Mouse (Mus musculus) forebrain, embryonic 11.5 days (tissue): ENCODE measurements around the gene Rprm. TPM values are rescaled to one million over a fixed set of nuclear protein-coding genes. Genes with fewer than 3 reads are reported as not detected.

ENCODE experiments used
- ATAC-seq: fragments of 200-750 bp; cut with Nextera tagmentation; replicated peaks from 2 replicates; pipeline ENCODE4 v1.8.0; 2017; ENCODE audit warnings: moderate TSS enrichment; ENCODE audit not compliant: low FRiP score
- DNase-seq: peaks from one replicate; pipeline ENCODE4 v3.0.0-alpha.2; 2017; ENCODE audit warnings: low spot score
- H3K27ac ChIP-seq: fragments of 300-500 bp; sonication (generic); 2 replicates; pipeline ENCODE4 v1.5.1; 2014; ENCODE audit warnings: low read depth, low read length
- H3K27me3 ChIP-seq: fragments of 300-500 bp; sonication (generic); 2 replicates; pipeline ENCODE4 v1.6.1; 2014; ENCODE audit warnings: mild to moderate bottlenecking, low read length, mixed read lengths; ENCODE audit not compliant: control insufficient read depth, insufficient read depth
- H3K36me3 ChIP-seq: fragments of 300-500 bp; sonication (generic); 2 replicates; pipeline ENCODE4 v1.6.1; 2014; ENCODE audit warnings: mild to moderate bottlenecking, low read length, moderate library complexity, mixed read lengths; ENCODE audit not compliant: control insufficient read depth, insufficient read depth
- H3K4me1 ChIP-seq: fragments of 300-500 bp; sonication (generic); replicated peaks from 2 replicates; pipeline ENCODE4 v1.6.1; 2014; ENCODE audit warnings: low read length, mixed read lengths; ENCODE audit not compliant: control insufficient read depth, insufficient read depth
- H3K4me2 ChIP-seq: fragments of 300-500 bp; sonication (generic); 2 replicates; pipeline ENCODE4 v1.6.1; 2014; ENCODE audit warnings: low read depth, mild to moderate bottlenecking, low read length, moderate library complexity, mixed read lengths; ENCODE audit not compliant: severe bottlenecking
- H3K4me3 ChIP-seq: fragments of 300-500 bp; sonication (generic); 2 replicates; pipeline ENCODE4 v1.5.1; 2014; ENCODE audit warnings: low read depth, low read length
- H3K9ac ChIP-seq: fragments of 300-500 bp; sonication (generic); 2 replicates; pipeline ENCODE4 v1.6.1; 2014; ENCODE audit warnings: low read length
- H3K9me3 ChIP-seq: fragments of 300-500 bp; sonication (generic); 2 replicates; pipeline ENCODE4 v1.6.1; 2016; ENCODE audit warnings: low read length, mixed read lengths; ENCODE audit not compliant: control insufficient read depth
- WGBS: fragments of 180-500 bp; shearing (Covaris S2); extraction: QIAGEN DNeasy Blood & Tissue Kit; methylation state at CpG from one replicate; pipeline ENCODE4 v1.1.7; 2014; 5-methylcytosine and 5-hydroxymethylcytosine counted together
- polyA plus RNA-seq: library from polyadenylated mRNA; unstranded; fragments of >200 nt; fragmentation: Nextera tagmentation; extraction: Ambion mirVana; gene quantifications from 2 replicates; pipeline ENCODE4 v1.2.1, GENCODE M21; 2014

The Rprm gene
- polyA plus RNA-seq = 28.0 and 33.8 TPM in 2 replicates

GRCm38 (mm10) chr2:54085430-54086087 lies at the start of gene Rprm:
Gene Rprm, minus strand, starts transcription at chr2:54085552.
- ATAC-seq = peak; percentile 94
- peak within 1 kb of the TSS; percentile 48 for H3K4me3 ChIP-seq
- 4% methylated on average over 27 of the region's 27 CpGs for WGBS

GRCm38 (mm10) chr2:54119305-54119704 lies 34.0 kb upstream of the Rprm start:
- no peak overlapping the region for H3K4me3 ChIP-seq
- H3K27me3 ChIP-seq = no peaks in the 10 kb centered on the region
- no peaks in the 10 kb centered on the region for H3K9me3 ChIP-seq
- 81% methylated on average over 6 of the region's 6 CpGs for WGBS
- no peaks in the 10 kb centered on the region for H3K4me1 ChIP-seq
- no peaks in the 10 kb centered on the region for H3K36me3 ChIP-seq
- ATAC-seq (peak; percentile 42; the same call in 1 of the 2 replicates), DNase-seq (no peak)
- H3K4me2 ChIP-seq = no peak overlapping the region
- H3K9ac ChIP-seq = no peak overlapping the region
- no peak overlapping the region for H3K27ac ChIP-seq

More at GRCm38 (mm10) chr2:54085430-54086087, at the start of gene Rprm:
- no peaks in the 10 kb centered on the region for H3K9me3 ChIP-seq
- peak within 1 kb of the TSS; percentile 66 for H3K9ac ChIP-seq
- H3K36me3 ChIP-seq = no peaks in the 10 kb centered on the region
- DNase-seq = peak; percentile 98
- H3K4me1 ChIP-seq = no peaks in the 10 kb centered on the region
- H3K27me3 ChIP-seq = no peaks in the 10 kb centered on the region; the same call in 1 of the 2 replicates
- peak within 1 kb of the TSS; percentile 76 for H3K27ac ChIP-seq
- H3K4me2 ChIP-seq = peak within 1 kb of the TSS; percentile 74

DNA sequence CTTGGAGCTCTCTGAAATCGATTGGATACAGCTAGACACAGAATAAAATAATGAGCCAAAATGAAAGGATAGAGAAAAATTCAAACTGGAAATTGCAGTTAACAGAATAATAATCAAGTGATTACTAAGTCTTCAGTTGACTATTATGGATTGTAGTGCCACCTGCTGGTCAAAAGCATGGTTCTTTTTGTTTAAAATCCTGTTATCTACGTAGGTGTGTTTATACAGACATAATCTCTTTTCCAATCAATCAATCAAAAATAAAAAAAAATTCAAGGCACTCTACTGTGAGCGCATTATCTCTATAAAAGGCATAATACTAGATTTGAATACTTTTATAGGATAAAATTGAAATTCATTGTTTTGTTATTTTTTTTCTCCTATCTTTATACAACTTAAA lies 33.5 kb upstream of the Rprm start:
- Histone ChIP-seq H3K9me3 (no peaks in the 10 kb centered on the region), H3K4me1 (no peaks in the 10 kb centered on the region), H3K36me3 (no peaks in the 10 kb centered on the region), H3K27ac (no peak overlapping the region), H3K9ac (no peak overlapping the region), H3K4me3 (no peak overlapping the region), H3K4me2 (no peak overlapping the region), H3K27me3 (no peaks in the 10 kb centered on the region)
- ATAC-seq = 0 out of 2 replicates have a peak, but pooled peaks have one; percentile 42
- no peak for DNase-seq
- 30% methylated on average over 3 of the region's 3 CpGs for WGBS

DNA sequence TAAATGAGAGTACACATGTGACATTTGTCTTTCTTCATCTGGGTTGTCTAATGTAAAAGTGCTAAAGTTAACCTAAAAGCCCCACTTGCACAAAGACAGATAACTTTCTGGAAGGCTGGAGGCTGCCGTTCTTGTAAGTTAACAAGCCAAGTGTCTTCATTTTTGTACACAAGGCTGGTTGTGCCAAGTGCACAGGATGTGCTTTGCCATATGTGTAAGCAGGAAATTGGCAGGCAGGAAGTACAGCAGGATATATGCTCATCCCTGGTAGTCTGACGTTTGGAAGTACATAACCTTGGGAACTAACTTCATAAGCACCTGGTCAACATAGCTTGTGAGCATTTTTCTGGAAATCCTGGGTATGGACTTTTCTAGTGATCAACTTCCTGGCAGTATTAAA lies 25.9 kb upstream of the Rprm start:
- Histone ChIP-seq H3K27me3 (no peaks in the 10 kb centered on the region), H3K4me1 (no peaks in the 10 kb centered on the region), H3K4me2 (no peak overlapping the region), H3K4me3 (no peak overlapping the region), H3K9ac (no peak overlapping the region), H3K9me3 (no peaks in the 10 kb centered on the region), H3K36me3 (no peaks in the 10 kb centered on the region), H3K27ac (no peak overlapping the region)
- WGBS = 91% methylated on average over 2 of the region's 2 CpGs
- DNase-seq = no peak
- ATAC-seq = no peak

DNA sequence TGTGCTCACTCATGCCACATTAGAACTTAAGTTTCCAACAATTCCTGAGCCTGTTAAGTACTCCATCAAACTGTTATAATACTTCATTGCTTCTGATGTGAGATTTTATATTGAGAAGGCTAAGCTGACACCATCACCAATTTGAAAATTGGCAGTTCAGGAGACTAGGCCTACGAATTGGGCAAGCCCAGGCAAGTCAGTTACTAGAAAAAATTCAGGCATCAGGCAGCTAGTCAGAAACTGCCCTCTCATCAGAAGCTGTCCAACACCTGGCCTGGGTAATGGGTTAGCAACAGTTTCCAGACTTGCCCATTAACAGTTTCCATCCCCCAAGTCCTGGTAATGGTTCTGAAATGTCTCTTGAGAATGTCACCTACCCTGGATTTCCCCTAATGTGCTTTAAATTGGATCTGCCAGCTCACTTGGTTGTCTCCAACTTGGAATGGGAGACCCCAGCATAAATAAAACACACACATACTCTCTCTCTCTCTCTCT lies 20.9 kb upstream of the Rprm start:
- Histone ChIP-seq H3K4me3 (no peak overlapping the region), H3K9me3 (no peaks in the 10 kb centered on the region), H3K4me2 (no peak overlapping the region), H3K9ac (no peak overlapping the region), H3K27ac (no peak overlapping the region), H3K27me3 (no peaks in the 10 kb centered on the region), H3K4me1 (no peaks in the 10 kb centered on the region), H3K36me3 (no peaks in the 10 kb centered on the region)
- no peak for ATAC-seq
- WGBS = 70% methylated on average over 1 of the region's 1 CpGs
- DNase-seq = no peak

DNA sequence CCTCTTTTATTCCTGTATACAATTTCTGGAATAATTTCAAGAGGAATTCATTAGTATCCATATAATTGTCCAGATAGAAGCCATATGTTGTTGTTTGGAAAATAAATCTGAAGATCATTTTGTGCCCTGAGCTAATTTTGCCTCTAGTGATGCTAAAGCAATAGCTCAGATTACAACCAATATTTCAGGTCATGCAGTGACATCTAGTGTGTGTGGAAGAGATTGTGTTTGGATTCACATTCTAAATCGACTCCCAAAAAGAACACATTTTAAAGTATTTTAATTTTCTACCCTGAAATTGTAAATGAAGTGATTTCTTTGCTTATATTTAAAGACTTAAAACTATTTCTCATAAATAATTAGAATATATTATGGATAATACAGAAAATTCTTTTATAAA lies 14.6 kb upstream of the Rprm start:
- Histone ChIP-seq H3K9ac (no peak overlapping the region), H3K4me1 (no peaks in the 10 kb centered on the region), H3K4me2 (no peak overlapping the region), H3K9me3 (no peaks in the 10 kb centered on the region), H3K4me3 (no peak overlapping the region), H3K27me3 (no peaks in the 10 kb centered on the region), H3K27ac (no peak overlapping the region), H3K36me3 (no peaks in the 10 kb centered on the region)
- DNase-seq (no peak), ATAC-seq (no peak)
- WGBS = 80% methylated on average over 1 of the region's 1 CpGs

- H3K27ac ChIP-seq = no peak overlapping the region
- WGBS = 89% methylated on average over 3 of the region's 3 CpGs
- no peaks in the 10 kb centered on the region for H3K36me3 ChIP-seq
- ATAC-seq (no peak), DNase-seq (no peak)
- H3K4me2 ChIP-seq = no peak overlapping the region
- no peak overlapping the region for H3K9ac ChIP-seq
- H3K4me3 ChIP-seq = no peak overlapping the region
- H3K9me3 ChIP-seq = no peaks in the 10 kb centered on the region
- H3K27me3 ChIP-seq = no peaks in the 10 kb centered on the region
- H3K4me1 ChIP-seq = no peaks in the 10 kb centered on the region
These were observed 7.3 kb upstream of the Rprm start for GRCm38 (mm10) chr2:54092616-54093015.

- H3K9ac ChIP-seq = no peak overlapping the region
- no peaks in the 10 kb centered on the region for H3K4me1 ChIP-seq
- ATAC-seq (no peak), DNase-seq (no peak)
- H3K27ac ChIP-seq = no peak overlapping the region
- H3K9me3 ChIP-seq = no peaks in the 10 kb centered on the region
- no peaks in the 10 kb centered on the region; the same call in 1 of the 2 replicates for H3K27me3 ChIP-seq
- no peak overlapping the region for H3K4me2 ChIP-seq
- no peak overlapping the region for H3K4me3 ChIP-seq
- no peaks in the 10 kb centered on the region for H3K36me3 ChIP-seq
- 72% methylated on average over 4 of the region's 4 CpGs for WGBS
These were observed 902 bp upstream of the Rprm start for GRCm38 (mm10) chr2:54086254-54086653.
